Mouse (Mus musculus): Measurements from ENCODE around the gene Omp.

Gene Omp

DNA sequence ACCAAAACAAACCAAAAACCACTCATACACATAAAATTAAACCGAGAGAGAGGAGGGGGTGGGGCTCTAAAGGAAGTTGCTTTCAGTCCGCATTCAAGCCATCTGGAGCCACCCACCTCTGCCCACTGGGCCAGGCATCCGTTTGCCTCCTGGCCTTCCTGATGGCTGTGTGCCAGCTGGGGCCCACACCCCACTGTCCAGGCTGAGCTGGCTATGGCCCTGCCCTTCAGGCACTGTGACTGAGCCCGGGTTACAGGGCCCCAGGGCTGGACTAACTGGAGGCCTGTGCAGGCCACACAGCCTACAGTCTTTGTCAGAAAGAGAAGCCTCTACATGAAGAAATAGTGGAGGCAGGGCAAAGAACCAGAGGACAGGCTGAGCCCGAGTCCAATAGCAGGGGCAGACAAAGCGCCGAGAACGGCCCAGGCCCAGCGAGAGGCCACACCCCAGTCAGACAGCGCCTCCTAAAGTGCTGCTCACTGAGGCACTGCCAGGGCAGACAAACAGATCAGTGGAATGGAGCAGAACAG lies 19.8 kb upstream of the Omp start:
- no peak for DNase-seq

DNA sequence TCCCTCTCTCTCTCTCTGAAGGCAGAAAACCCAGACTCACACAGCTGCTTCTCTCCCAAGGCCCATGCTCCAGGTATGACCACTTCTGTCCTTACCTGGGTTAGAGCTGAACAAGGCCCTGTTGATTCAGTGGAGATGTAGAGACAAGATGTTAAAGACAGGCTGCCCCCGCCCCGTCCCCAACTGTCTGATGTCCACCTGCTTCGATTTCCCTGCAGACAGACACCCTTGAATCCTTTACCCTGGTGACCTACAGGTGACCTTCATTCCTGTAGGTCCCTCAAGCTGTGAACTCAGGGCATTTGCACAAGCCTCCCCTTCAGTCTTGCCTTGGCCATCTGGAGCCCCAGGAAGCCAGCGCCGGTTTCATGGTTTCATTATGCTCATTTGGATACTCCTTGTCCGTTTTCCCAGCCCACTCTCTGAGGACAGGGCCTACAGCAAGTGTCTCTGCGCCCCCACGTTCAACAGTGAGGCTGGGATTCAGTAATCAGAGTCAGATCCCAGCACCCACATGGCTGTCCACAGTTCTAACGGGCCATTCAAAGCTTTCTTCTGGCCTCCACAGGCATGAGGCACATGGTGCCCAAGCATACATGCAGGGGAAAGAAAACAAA lies 19.2 kb upstream of the Omp start:
- DNase-seq: no peak

DNA sequence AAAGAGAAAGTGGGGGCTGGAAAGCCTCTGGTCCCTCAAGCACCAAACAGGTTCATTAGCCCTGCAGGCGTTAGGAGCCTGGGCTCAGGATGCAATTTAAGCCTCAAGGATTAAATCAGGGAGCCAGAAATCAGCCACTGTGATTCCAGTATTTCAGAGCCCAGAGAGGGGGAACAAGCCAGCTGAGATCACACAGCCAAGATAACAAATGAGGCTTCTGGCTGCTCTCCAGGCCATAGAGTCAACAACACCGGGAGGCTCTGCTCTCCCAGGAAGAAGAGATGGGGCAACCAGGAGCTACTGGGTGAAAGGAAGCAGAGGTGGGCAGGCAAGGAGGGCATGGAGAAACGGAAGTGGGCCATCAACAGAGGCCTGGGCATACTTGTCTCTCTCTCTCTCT lies 18.4 kb upstream of the Omp start:
- peak; percentile 2 for DNase-seq

- DNase-seq: peak; percentile 2
These were observed 16.9 kb upstream of the Omp start for GRCm38 (mm10) chr7:98162239-98162638.

- no peak for DNase-seq
These were observed 14.9 kb upstream of the Omp start for GRCm38 (mm10) chr7:98160041-98160740.

- no peak for DNase-seq
These were observed 13.2 kb upstream of the Omp start for GRCm38 (mm10) chr7:98158481-98158880.

DNA sequence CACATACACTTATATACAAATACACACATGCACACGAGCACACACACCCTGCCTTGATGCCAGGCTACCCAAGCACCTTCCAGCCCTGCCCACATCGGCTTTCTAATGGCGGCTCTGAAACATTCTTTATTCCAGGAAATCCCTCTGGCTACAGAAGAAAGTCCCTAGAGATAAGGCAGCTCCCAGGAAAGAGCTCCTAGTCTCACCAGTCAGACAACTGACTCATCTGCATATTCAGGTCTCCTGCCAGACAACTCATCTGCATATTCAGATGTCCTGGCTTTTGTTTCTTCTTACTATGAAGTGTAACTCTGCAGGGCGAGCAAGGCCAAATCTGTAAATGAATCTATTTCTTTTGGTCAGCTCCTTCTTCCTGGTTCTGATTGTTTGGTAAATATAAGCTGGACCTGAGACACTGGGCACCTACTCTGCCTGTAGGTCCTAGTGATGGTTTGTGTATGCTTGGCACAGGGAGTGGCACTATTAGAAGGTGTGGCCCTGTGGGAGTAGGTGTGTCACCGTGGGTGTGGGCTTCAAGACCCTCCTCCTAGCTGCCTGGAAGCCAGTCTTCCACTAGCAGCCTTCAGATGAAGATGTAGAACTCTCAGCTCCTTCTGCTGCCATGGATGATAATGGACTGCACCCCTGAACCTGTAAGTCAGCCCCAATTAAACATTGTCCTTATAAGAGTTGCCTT lies 12.5 kb upstream of the Omp start:
- DNase-seq: no peak

DNA sequence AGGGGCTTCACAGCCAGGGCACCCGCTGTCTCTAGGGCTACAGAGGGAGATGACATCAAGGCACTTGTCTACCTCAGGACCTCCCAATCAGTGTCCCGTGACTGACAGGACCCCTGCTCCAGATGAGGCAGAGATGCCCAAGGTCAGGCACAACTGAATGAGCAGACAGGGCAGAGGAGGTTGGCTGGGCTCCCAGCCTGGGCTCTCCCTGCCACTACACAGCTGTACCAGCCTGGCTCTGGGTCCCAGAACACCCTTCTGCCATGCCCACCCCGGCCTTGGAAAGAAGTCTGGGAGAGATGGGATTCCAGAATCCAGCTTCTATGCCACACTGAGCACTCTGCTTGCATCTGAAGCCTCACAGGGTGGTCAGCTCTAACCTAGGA lies 11.0 kb upstream of the Omp start:
- no peak for DNase-seq

DNA sequence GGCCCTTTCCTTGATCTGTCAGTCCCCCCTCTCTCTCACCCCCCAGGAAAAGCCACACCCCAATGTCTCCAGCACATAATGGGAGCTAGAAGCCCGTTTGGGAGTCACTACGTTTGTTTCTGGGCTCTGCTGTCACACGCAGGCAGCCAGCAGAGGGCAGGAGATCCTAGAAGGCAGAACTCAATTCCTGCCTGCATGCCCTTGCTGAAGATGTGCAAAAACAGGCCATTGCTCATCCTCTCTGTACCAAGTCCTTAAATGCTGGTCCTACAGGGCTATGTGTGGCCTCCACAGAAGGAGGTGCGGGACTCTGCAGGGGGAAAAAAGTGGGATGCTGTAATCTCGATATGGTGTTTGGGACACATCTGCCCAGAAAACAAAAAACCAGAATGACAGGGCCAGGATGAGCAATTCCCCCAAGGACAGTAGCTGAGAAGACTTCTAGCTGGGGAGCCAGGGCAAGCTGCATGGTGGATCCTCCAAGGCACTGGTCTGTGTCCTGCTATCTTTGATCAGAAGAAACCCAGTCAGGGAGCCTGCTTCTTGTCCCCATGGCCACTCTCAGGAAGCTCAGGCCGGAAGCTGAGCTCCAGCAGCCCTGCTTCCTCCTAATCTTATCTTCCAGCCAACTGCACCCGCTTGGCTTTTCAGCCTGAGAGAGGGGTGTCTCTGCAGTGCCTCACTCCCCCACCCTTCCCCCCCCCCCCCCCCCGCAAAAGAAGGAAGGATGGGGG lies 10.4 kb upstream of the Omp start:
- DNase-seq: peak; percentile 81

DNA sequence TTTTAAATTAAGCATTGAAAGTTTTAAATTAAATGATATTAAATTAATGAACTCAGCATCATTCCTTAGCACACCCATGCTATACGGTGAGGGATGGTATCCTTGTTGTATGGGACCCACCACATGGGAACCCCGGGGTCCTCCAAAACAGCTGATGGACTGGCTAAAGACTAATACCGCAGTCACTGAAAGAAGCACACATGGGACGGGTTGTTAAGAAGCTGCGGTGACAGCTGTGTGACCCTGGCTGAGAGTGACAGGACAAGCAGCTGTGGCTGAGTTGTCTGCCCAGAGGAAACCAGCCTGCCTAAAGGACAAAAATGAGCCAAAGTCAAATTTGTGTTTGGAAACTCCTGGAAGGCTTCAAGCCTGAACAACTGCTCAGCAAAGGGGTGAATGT lies 8.6 kb upstream of the Omp start:
- no peak for DNase-seq

- DNase-seq: no peak
These were observed 8.0 kb upstream of the Omp start for GRCm38 (mm10) chr7:98153345-98153744.

DNA sequence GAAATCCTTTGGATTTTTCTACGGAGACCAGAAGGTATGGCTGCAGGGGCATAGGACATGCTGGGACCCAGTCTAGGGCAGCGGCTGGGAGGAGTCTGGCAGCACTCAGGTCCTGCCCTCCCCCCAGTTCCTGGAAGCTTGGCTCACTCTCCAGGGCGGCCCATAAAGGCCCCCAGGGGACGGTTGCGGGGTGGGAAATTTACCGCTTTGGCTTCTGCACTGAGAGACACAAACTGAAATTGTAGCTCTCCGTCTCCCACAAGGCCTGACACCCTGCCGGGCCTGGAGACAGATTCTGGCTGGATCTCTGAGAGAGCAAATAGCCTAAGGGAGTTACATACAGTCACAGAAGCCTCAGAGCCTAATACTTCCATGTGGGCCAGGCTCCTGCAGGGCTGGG lies 7.1 kb upstream of the Omp start:
- no peak for DNase-seq

DNA sequence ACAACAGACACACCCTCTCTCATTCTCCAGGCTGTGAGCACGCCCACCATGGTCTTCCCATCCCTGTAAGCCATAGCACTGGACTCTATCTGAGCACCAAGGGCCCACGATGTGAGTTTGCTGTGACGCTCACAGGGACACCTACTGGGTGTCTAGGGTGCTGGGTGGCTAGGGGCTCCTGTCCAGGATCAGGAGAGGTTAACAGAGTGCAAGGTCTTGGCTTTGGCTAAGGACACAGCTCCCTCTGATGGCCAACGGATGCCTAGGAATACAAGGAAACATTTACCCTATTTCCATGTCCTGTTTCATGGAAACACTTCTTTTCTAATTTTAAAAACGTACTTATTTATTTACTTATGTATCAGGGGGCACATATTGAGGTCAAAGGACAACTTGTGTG lies 5.2 kb upstream of the Omp start:
- DNase-seq: no peak

GRCm38 (mm10) chr7:98149802-98150201 lies 4.5 kb upstream of the Omp start:
- no peak for DNase-seq

DNA sequence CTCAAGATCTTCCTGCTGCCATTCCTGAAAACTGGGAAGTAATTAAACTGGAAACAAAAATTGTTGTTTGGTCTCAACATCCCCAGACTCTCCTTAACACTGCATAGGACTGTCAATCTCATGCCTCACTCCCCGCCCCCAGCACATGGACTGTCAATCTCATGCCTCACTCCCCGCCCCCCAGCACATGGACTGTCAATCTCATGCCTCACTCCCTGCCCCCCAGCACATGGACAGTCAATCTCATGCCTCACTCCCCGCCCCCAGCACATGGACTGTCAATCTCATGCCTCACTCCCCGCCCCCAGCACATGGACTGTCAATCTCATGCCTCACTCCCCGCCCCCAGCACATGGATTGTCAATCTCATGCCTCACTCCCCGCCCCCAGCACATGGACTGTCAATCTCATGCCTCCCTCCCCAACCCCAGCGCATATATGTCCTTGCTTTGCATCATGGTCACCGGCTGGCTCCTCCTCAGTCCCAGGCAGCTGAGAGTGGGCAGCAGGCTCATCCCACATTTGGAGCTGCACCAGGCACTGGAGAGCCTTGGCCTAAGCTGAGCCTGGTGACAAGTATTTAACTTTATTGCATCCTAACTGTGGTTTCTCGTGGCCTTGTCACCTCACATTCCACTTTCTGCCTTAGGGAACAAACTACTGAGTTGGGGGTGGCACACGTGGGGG lies 3.6 kb upstream of the Omp start:
- no peak for DNase-seq

- no peak for DNase-seq
These were observed 2.5 kb upstream of the Omp start for GRCm38 (mm10) chr7:98147766-98148165.

- no peak for DNase-seq
These were observed 1.1 kb upstream of the Omp start for GRCm38 (mm10) chr7:98146447-98146845.

GRCm38 (mm10) chr7:98145842-98146446 lies 642 bp upstream of the Omp start:
- DNase-seq: no peak

DNA sequence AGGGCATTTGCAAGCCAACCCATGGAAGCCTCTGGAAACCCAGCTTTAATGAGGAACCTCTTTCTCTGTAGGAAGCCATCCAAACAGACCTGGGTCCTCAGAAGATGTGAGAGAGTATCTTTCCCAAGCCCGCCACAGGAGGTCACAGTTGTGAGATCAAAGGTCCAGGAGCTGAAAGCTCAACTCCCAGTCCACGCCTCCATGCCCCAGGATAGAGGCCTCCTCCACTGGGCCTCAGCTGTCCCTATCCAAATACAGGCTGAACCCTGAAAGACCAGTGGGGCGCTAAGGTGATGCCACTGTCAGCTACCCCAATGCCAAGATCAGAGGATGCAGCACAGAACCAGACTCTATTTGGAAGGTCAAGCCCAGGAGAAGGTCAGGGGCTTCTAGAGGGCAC lies 2.7 kb downstream of the Omp start:
- no peak for DNase-seq

DNA sequence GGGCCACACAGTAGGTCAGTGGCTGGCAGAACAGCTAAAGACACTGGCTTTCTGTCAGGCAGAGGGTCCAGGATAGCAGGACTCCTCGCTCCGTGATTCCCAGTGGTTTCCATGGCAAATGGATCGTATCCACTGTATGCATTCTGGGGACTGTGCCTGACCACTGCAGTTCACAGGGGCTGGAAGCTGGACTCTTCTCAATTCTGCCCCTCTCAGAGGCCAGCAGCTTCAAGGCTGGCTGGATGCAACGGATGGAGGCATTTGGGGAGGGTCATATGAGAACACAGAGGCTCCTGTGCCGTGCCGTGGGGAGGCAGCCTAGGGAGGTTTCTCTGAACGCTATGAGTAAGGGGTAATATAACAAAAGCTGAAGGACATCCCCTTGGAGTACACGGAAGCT lies 3.1 kb downstream of the Omp start:
- DNase-seq: no peak

DNA sequence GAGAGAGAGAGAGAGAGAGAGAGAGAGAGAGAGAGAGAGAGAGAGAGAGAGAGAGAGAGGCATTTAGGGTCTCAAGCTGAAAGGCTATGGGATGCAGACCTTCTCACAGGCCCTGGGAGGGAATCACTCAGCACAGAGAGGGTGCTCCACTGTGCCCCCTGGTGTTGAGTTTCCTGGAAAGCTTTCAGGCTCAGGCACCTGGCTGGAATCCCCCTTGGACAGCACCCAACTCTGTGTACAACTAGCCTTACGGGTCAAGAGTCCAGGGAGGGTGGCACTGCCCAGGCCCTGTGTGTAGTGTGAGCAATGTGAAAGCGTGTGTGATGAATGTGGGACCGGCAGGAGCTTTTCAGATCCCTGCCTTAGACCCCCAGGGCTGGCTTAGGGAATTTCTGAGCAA lies 4.1 kb downstream of the Omp start:
- DNase-seq: peak; percentile 53

GRCm38 (mm10) chr7:98140597-98140996 lies 4.7 kb downstream of the Omp start:
- no peak for DNase-seq
